Mouse (Mus musculus) frontal cortex, adult (tissue): ENCODE measurements around the gene Arxes2.

ENCODE experiments used
- ATAC-seq: cut with Nextera tagmentation; 2 replicates; pipeline ENCODE4 v1.9.2; 2017; ENCODE audit warnings: mild to moderate bottlenecking, moderate library complexity, mixed read lengths; ENCODE audit not compliant: low TSS enrichment

The Arxes2 gene

GRCm38 (mm10) chrX:136032799-136033763, 39.5 kb downstream of the Arxes2 start, which contains the start of gene Arxes1:
TSS of gene Arxes1 (plus strand) at chrX:136033367.
- peak; percentile 84 for ATAC-seq

DNA sequence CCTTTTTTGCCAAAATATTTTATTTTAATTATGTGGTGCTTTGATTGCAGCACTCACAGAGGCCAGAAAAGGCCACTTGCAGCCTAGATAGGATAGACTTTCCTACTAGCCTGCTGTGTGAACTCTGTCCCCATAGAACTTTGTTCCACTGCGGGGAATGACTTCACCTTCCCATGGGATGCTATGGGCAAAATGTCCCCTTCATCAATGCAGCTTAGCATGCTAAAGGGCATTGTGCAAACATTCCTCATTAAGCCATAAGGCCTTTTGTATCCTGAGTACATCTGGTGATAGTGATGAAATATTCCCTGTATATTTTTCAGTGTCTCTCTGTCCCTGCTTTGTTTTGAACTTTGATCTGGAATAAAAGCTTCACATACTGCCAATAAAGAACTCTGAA, 50.1 kb downstream of the Arxes2 start:
- ATAC-seq, result no peak
